Mouse (Mus musculus): ENCODE data around the gene Mink1. TPM values are rescaled to one million over a fixed set of nuclear protein-coding genes. Genes with fewer than 3 reads are reported as not detected.

The Mink1 gene
- total RNA-seq, 1 experiment, result 23.0 TPM

DNA sequence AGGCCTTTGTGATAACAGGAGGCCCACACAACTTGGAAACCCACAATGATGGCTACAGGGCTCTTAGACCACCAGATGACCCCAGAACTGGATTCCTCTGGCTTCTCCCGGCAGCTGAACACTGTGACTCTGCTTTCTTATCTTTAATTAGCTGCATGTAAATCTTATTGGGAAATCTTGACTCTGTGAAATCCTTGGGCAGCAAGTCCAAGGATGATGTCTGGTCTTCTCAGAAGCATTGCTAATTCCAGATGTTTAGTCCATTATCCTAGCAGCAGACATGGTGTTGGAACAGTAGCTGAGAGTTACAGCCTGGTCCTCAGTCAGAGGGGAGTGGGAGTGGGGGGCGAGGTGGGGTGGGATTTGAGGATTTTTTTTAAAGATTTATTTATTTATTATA lies 65.8 kb downstream of the Mink1 start:
- TF ChIP-seq HCFC1 (IDR thresholded peaks at IDR 0.05; ENCODE audit: borderline replicate concordance, insufficient read depth, low read length) (no peak), ZNF384 (IDR thresholded peaks at IDR 0.05; ENCODE audit: low read depth, low read length) (no peak), CHD2 (IDR thresholded peaks at IDR 0.05; ENCODE audit: low read depth, low read length) (no peak), MAFK (IDR thresholded peaks at IDR 0.05; ENCODE audit: insufficient read depth, low read depth, low read length) (no peak), ZC3H11A (IDR thresholded peaks at IDR 0.05; ENCODE audit: borderline replicate concordance, low read depth, low read length) (no peak)
- DNase-seq (ENCODE audit: low read depth, low spot score), result no peak
- in situ Hi-C loops (cut with MboI; ENCODE audit: low sequenced_read_pairs in 2 of 2, unreplicated experiment in 2 of 2), result loop anchor here in 1 of 2 experiments (10.0 kb wide), 1 partner anchor 126 kb away; no protein-coding TSS in a partner anchor
- Histone ChIP-seq H3K27ac (ENCODE audit: insufficient read depth, low read depth, low read length, poor library complexity, severe bottlenecking) (no peak overlapping the region), H3K9me3 (ENCODE audit: control insufficient read depth, insufficient read depth, low read depth, low read length) (no peaks in the 10 kb centered on the region), H3K4me1 (ENCODE audit: control insufficient read depth in 2 of 2, insufficient read depth in 2 of 2, low read length in 2 of 2, poor library complexity in 1 of 2) (peaks cover 4 to 11% of the 10 kb centered on the region in 2 experiments; a peak in 1 of 4 replicates), H3K36me3 (ENCODE audit: control insufficient read depth, insufficient read depth, low read length, poor library complexity, severe bottlenecking) (no peaks in the 10 kb centered on the region), H3K9ac (ENCODE audit: insufficient read depth, low read depth, low read length, poor library complexity, severe bottlenecking) (no peak overlapping the region), H3K4me3 (ENCODE audit: insufficient read depth in 1 of 2, low read depth in 1 of 2, low read length in 2 of 2, poor library complexity in 1 of 2, severe bottlenecking in 1 of 2) (no peak overlapping the region)

DNA sequence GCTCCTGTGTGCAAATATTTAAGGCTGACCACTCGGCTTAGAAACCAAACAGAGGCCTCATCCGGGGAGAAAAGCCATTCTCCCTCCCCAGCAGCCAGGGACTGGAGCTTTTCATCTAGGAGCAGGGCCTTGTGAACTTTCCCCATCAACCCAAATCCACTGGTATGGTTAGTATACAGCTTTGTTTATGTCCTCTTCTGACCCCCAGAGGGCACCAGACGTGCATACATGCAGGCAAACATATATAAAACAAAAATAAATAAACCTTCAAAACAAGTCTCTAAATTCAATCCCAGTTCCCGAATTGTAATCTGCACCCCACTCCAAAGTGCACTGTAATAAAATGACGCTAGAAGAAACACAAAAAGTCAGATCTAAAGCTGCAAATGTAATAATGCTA lies 66.9 kb downstream of the Mink1 start:
- peaks cover 4 to 11% of the 10 kb centered on the region in 2 experiments; a peak in 1 of 4 replicates for H3K4me1 ChIP-seq (ENCODE audit: control insufficient read depth in 2 of 2, insufficient read depth in 2 of 2, low read length in 2 of 2, poor library complexity in 1 of 2)
- no peaks in the 10 kb centered on the region for H3K9me3 ChIP-seq (ENCODE audit: control insufficient read depth, insufficient read depth, low read depth, low read length)
- no peak overlapping the region for H3K9ac ChIP-seq (ENCODE audit: insufficient read depth, low read depth, low read length, poor library complexity, severe bottlenecking)
- in situ Hi-C loops (cut with MboI; ENCODE audit: low sequenced_read_pairs in 2 of 2, unreplicated experiment in 2 of 2), result loop anchor here in 1 of 2 experiments (10.0 kb wide), 1 partner anchor 125 kb away; no protein-coding TSS in a partner anchor
- no peak overlapping the region for H3K4me3 ChIP-seq (ENCODE audit: insufficient read depth in 1 of 2, low read depth in 1 of 2, low read length in 2 of 2, poor library complexity in 1 of 2, severe bottlenecking in 1 of 2)
- H3K36me3 ChIP-seq (ENCODE audit: control insufficient read depth, insufficient read depth, low read length, poor library complexity, severe bottlenecking), result no peaks in the 10 kb centered on the region
- H3K27ac ChIP-seq (ENCODE audit: insufficient read depth, low read depth, low read length, poor library complexity, severe bottlenecking), result no peak overlapping the region
- DNase-seq (ENCODE audit: low read depth, low spot score), result no peak
- no peak for TF ChIP-seq HCFC1 (IDR thresholded peaks at IDR 0.05; ENCODE audit: borderline replicate concordance, insufficient read depth, low read length)
- no peak for TF ChIP-seq CHD2 (IDR thresholded peaks at IDR 0.05; ENCODE audit: low read depth, low read length)
- no peak for TF ChIP-seq MAFK (IDR thresholded peaks at IDR 0.05; ENCODE audit: insufficient read depth, low read depth, low read length)
- no peak for TF ChIP-seq ZNF384 (IDR thresholded peaks at IDR 0.05; ENCODE audit: low read depth, low read length)
- TF ChIP-seq ZC3H11A (IDR thresholded peaks at IDR 0.05; ENCODE audit: borderline replicate concordance, low read depth, low read length), result no peak

DNA sequence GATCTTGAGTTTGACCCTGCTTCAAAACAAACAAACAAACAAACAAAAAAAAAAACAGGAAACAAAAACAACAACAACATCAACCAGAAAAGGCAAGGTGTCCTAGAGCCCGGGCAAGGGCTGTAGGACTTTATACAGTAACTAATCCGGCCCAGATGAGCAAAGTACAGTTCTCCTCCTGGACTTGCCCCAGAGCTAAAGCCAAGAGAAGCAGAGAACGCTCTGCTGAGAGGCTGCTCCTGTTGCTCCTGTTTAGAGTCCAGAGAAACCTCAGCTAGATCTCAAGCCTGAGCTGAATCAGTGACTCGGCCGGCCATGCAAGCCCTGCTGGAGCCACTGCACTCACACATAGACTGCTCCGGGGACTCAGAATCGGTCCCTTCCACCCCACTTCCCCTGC lies 67.4 kb downstream of the Mink1 start:
- TF ChIP-seq ZC3H11A (IDR thresholded peaks at IDR 0.05; ENCODE audit: borderline replicate concordance, low read depth, low read length) (no peak), HCFC1 (IDR thresholded peaks at IDR 0.05; ENCODE audit: borderline replicate concordance, insufficient read depth, low read length) (no peak), MAFK (IDR thresholded peaks at IDR 0.05; ENCODE audit: insufficient read depth, low read depth, low read length) (no peak), CHD2 (IDR thresholded peaks at IDR 0.05; ENCODE audit: low read depth, low read length) (no peak), ZNF384 (IDR thresholded peaks at IDR 0.05; ENCODE audit: low read depth, low read length) (no peak)
- peaks cover 4 to 10% of the 10 kb centered on the region in 2 experiments; a peak in 1 of 4 replicates for H3K4me1 ChIP-seq (ENCODE audit: control insufficient read depth in 2 of 2, insufficient read depth in 2 of 2, low read length in 2 of 2, poor library complexity in 1 of 2)
- no peaks in the 10 kb centered on the region for H3K9me3 ChIP-seq (ENCODE audit: control insufficient read depth, insufficient read depth, low read depth, low read length)
- no peak overlapping the region for H3K4me3 ChIP-seq (ENCODE audit: insufficient read depth in 1 of 2, low read depth in 1 of 2, low read length in 2 of 2, poor library complexity in 1 of 2, severe bottlenecking in 1 of 2)
- no peak for DNase-seq (ENCODE audit: low read depth, low spot score)
- H3K27ac ChIP-seq (ENCODE audit: insufficient read depth, low read depth, low read length, poor library complexity, severe bottlenecking), result no peak overlapping the region
- in situ Hi-C loops (cut with MboI; ENCODE audit: low sequenced_read_pairs in 2 of 2, unreplicated experiment in 2 of 2), result no loop called here
- H3K9ac ChIP-seq (ENCODE audit: insufficient read depth, low read depth, low read length, poor library complexity, severe bottlenecking), result peak overlapping the region; percentile 43; the same call in 1 of the 2 replicates
- H3K36me3 ChIP-seq (ENCODE audit: control insufficient read depth, insufficient read depth, low read length, poor library complexity, severe bottlenecking), result no peaks in the 10 kb centered on the region

DNA sequence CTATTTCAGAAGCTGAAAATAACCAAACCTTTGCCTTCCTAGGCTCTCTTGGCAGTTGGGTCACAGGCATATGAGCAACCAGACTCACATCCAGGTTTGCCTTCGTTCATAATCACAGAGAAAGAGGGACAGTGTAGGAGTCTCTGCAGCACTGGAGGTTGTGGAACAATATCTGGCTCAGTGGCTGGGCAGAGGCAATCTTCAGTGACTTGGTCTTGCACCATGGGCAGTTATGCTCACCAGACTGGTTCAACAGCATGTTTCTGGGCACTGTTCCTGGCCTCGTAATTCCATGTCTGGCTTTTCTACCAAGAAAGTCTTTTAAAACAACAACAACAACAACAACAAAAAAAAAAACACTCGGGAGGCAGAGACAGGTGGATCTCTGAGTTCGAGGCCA lies 72.9 kb downstream of the Mink1 start:
- TF ChIP-seq HCFC1 (IDR thresholded peaks at IDR 0.05; ENCODE audit: borderline replicate concordance, insufficient read depth, low read length), result no peak
- Histone ChIP-seq H3K4me3 (ENCODE audit: insufficient read depth in 1 of 2, low read depth in 1 of 2, low read length in 2 of 2, poor library complexity in 1 of 2, severe bottlenecking in 1 of 2) (no peak overlapping the region), H3K9me3 (ENCODE audit: control insufficient read depth, insufficient read depth, low read depth, low read length) (no peaks in the 10 kb centered on the region), H3K9ac (ENCODE audit: insufficient read depth, low read depth, low read length, poor library complexity, severe bottlenecking) (no peak overlapping the region), H3K27ac (ENCODE audit: insufficient read depth, low read depth, low read length, poor library complexity, severe bottlenecking) (no peak overlapping the region), H3K36me3 (ENCODE audit: control insufficient read depth, insufficient read depth, low read length, poor library complexity, severe bottlenecking) (no peaks in the 10 kb centered on the region), H3K4me1 (ENCODE audit: control insufficient read depth in 2 of 2, insufficient read depth in 2 of 2, low read length in 2 of 2, poor library complexity in 1 of 2) (no peaks in the 10 kb centered on the region)
- in situ Hi-C loops (cut with MboI; ENCODE audit: low sequenced_read_pairs in 2 of 2, unreplicated experiment in 2 of 2), result no loop called here
- no peak for DNase-seq (ENCODE audit: low read depth, low spot score)

GRCm38 (mm10) chr11:70637764-70638163 lies 75.1 kb downstream of the Mink1 start:
- H3K9me3 ChIP-seq (ENCODE audit: control insufficient read depth, insufficient read depth, low read depth, low read length), result no peaks in the 10 kb centered on the region
- H3K27ac ChIP-seq (ENCODE audit: insufficient read depth, low read depth, low read length, poor library complexity, severe bottlenecking), result no peak overlapping the region
- no peak overlapping the region for H3K4me3 ChIP-seq (ENCODE audit: insufficient read depth in 1 of 2, low read depth in 1 of 2, low read length in 2 of 2, poor library complexity in 1 of 2, severe bottlenecking in 1 of 2)
- no peak for DNase-seq (ENCODE audit: low read depth, low spot score)
- in situ Hi-C loops (cut with MboI; ENCODE audit: low sequenced_read_pairs in 2 of 2, unreplicated experiment in 2 of 2), result no loop called here
- no peaks in the 10 kb centered on the region for H3K36me3 ChIP-seq (ENCODE audit: control insufficient read depth, insufficient read depth, low read length, poor library complexity, severe bottlenecking)
- no peaks in the 10 kb centered on the region for H3K4me1 ChIP-seq (ENCODE audit: control insufficient read depth in 2 of 2, insufficient read depth in 2 of 2, low read length in 2 of 2, poor library complexity in 1 of 2)
- no peak for TF ChIP-seq ZNF384 (IDR thresholded peaks at IDR 0.05; ENCODE audit: low read depth, low read length)
- no peak for TF ChIP-seq HCFC1 (IDR thresholded peaks at IDR 0.05; ENCODE audit: borderline replicate concordance, insufficient read depth, low read length)
- no peak for TF ChIP-seq ZC3H11A (IDR thresholded peaks at IDR 0.05; ENCODE audit: borderline replicate concordance, low read depth, low read length)
- no peak for TF ChIP-seq CHD2 (IDR thresholded peaks at IDR 0.05; ENCODE audit: low read depth, low read length)
- TF ChIP-seq MAFK (IDR thresholded peaks at IDR 0.05; ENCODE audit: insufficient read depth, low read depth, low read length), result no peak
- H3K9ac ChIP-seq (ENCODE audit: insufficient read depth, low read depth, low read length, poor library complexity, severe bottlenecking), result no peak overlapping the region

Data from ES-E14 (cell line).